Mouse (Mus musculus) layer of hippocampus, postnatal 14 days (tissue): ENCODE measurements around the gene Diaph3. TPM values are rescaled to one million over a fixed set of nuclear protein-coding genes. Genes with fewer than 3 reads are reported as not detected.
A peak's percentile ranks its signal among the peaks of the same experiment; 100 is the strongest.

Experiments used
- DNase-seq, 2 experiments: peaks; one replicate each; pipeline ENCODE4 v3.0.0; 2021 to 2022; ENCODE audit warnings: low spot score in 2 of 2, mixed read lengths in 1 of 2
- total RNA-seq, 2 experiments: library from RNA; stranded (reverse); gene quantifications; 2 replicates each; pipeline ENCODE4 v1.2.3; 2021

Diaph3 gene
- total RNA-seq, 2 experiments from 2014 or later, result 4.5 to 6.4 TPM

DNA sequence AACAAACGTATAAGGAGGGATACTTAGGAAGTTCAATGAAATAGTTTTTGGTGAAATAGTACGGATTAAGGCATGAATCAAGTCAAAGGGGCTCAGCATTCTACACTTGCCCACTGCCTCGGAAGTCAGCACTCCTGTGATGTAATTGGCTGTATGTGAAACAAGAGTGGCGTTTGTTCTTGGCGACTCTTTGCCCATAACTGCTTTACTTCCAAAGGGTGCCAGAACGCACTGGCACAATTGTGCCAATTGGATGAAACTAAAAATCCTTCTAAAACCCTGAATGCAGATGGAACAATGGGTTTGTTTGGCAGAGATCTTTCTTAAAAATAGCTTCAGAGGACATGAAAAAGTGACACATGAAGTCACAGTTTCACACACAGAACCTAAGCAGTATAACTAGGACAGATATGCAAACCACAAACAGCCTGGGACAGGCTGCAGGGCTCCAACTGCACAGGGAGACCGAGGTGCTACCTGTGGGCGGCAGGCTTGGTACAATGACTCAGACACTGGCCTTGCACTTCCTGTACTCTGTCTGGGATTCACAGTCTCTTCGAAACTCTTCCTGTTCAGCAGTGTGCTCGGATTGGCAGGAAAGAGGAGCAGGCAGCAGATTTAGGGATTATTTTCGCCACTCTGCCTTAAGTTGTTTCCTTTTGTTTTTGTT, 279.6 kb downstream of the Diaph3 start:
- DNase-seq, result no peak

DNA sequence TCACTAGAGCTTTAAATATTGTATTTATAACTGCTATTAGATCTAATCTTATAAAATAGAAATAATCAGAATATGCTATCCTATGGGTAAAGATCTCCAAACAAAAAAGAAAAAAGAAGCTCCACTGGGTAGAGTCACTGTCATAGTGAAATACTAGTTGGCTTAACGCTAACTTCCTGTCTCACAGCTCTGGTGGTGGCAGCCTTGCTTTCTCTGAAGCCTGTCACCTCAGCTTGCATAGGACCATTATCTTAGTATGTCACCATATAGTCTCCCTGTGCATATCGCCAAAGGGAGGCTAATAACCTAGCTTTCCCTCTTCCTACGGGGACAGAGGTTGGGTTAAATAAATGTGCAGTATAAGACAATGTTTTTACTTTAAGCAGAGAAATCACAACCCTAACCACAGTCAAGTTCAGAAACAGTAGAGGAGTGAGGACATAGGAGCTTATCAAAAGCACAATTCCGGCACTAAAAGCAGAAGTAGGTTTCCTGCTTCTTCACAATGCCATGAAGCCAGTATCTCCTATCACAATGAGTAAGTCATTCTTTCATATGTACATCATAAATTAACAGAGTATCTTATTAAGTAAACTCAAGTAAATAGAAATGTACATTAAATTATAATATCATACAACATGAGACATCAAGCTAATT, 293.8 kb downstream of the Diaph3 start:
- DNase-seq, result no peak

DNA sequence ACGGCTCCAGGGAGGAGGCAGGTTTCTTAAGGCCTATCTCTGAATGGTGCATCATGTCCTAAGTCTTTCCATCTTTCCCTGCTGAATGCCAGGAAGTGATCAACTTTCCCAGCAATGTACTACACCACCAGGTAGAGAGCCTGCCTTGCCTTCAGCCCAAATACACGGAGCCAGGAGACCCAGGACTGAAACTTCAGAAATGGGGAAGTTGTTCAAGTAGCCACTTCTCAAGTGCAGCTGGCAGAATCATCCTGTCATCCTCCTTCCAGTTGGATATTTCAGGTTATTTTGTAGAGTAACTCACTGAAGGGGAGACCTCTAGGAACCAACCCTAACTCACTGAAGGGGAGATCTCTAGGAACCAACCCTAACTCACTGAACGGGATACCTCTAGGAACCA, 297.0 kb downstream of the Diaph3 start:
- no peak for DNase-seq

DNA sequence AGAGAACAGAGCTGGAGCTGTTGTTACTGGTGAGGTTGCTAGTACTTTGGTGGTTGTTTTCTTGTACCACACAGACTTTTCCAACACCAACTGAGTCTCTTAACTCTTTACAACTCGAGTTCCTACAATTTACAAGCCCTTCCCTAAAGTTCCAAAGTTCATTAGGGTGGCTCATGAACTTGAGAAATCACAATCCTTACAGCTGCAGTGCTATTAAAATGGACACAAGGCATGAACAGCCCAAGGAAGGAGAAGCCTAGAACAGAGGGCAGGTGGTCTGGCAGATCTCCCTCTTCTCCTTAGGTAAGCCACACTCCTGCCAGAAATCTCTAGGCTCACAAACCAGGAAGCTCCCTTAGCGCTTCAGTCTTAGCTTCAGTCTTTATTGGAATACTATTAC, 303.4 kb downstream of the Diaph3 start:
- no peak for DNase-seq

DNA sequence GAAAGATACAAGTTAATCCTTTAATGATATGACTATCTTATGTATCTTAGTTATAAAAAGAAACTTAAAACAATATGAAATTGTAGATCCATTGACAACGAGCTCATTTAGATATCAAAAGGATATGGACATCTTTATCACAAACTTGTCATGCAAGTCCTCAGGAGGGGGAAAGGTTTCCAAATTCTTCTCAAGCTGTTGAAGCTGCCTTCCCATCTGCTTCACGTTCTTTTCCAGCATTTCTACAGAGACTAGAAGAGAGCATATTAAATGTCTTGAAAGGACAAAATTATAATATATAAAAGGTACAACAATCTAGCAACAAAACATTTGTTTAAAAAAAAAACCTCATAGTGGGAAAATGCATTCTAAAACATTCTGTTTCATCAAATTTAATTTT, 306.2 kb downstream of the Diaph3 start:
- DNase-seq, result peak in 1 of 2 experiments; percentile 43

DNA sequence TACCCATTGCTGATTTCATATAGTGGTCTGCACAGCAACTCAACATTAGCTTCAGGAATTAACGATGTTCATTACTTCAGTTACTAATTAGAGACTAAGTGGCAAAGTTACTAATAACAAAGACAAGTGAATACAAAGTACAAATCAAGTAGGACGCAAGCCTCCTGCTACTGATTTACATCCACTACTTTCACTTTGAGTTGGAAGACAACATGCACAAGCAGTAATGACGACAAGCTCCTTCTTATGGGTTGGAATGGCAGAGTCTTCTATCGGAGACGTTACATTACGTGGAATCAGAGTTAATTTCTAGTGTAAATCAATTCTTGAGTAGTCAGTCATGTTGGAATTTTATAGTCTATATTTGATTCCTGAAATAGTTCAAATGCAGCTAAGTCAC, 306.8 kb downstream of the Diaph3 start:
- DNase-seq, result no peak

DNA sequence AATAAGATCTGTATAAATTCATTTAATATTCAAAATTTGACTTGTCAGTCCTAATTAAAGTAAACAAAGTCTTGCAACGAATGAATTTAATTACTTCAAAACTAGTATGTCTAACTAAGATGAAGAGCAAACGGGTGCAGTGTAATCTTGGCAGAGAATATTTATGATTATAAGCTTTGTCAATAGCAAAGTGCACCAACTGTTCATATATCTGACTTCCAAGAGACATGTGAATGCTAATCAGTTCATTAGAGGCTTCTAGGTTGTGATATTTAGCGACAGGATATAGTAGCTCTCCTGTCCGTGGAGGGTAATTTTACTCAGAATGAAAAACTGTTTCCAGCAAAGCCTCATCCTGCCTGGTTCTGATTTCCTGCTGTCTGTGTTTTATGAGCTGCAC, 308.0 kb downstream of the Diaph3 start:
- peak in 1 of 2 experiments; percentile 18 for DNase-seq

DNA sequence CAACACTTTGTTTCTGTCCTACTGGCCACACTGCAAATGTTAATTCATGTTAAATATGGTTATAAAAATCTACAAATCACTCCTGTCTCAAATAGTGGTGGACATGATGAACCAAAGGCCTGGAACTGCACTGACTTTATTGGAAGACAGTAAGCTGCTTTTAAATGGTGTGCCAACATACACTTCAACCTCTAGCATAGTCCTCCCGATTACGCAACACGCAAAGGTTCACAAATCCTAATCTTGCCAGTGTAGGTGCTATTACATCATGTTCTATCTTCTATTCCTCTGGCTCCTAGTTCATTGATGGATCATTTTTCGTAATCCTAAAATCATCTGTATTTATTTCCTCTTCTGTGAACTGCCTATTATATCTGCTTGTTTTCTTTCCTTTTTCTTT, 324.8 kb downstream of the Diaph3 start:
- DNase-seq, result no peak

DNA sequence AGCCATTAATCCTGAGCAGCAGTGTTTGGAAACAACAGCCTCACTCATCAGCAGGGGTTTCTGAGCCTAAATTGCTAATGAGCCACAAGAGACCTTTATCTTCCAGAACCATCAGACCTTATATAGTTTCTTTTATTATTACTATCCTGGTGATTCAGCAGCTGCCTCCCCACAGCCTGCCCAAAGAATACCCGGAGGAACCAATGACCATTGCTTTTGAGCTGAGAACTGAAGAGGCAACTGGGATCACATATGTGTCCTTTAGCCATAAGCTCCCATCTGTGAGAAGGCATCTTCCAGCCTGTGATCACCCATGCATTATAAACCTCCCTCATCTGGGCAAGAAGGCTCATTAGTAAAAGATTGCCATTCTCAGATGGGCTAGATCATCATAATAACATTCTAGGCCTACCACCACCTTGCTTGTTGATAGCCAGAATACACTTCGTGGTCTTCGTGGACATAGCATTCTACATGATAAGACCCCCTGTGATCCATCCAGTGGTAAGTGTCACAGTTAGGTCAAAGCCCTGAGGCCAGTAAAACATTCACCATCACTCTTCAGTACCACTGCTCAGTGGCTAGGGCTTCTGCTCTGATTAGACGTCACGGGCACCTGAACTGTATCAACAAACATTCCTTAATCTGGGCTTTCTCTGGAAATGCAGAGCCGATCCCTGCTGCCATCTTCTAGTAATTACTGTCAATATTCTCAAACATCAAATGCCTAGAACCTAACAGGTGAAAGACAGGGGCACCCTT, 352.0 kb downstream of the Diaph3 start:
- no peak for DNase-seq

DNA sequence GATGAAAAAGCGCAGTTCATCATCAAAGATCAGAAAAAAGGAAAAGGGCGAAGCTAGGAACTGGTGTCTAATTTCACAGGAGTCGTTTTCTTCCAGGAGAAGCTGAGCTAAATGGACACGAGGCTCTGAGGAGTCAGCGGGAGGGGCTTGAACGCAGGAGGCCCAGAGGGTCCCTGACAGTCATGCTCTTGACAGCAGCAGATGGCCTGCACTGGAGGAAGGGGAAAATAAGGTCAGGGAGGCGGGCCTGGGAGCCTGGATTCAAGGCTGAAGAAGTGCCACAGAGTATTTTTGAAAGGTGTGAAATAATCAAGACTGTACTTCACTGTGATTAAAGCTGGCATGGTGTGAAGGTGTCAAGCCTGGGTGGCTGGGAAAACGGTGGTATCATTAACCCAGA, 354.2 kb downstream of the Diaph3 start:
- no peak for DNase-seq

DNA sequence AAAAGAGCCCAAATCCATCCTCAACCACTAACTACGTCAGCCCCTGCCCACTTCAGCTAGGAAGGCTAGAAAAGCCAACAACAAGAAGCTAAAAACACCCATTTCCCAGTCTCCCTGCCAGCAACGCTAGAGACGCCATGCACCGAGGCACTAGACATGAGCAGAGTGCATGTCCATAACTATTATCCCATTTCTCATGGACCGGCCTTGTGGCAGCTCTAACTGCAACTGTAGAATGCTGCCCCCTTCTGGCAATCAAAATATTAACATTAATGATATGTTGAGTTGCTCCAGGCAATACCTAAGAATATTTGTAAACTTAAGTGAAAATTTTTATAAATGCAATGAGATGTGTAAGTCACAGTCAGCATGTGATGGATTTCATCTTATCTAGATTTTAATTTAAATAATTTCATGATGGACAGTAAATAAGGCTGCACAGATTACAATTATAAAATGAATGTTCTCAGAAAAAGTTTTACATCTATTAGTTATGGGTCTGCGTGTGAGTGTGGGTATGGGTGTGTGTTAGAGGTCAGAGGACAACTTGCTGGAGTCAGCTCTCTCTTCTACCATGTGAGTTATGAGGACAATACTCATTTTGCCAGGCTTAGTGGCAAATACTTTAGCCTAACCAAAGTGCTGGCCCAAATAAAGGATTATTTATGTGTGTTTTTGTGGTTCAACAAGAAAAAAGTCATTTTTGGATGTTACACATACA, 359.3 kb downstream of the Diaph3 start:
- DNase-seq, result peak in 1 of 2 experiments; percentile 83

DNA sequence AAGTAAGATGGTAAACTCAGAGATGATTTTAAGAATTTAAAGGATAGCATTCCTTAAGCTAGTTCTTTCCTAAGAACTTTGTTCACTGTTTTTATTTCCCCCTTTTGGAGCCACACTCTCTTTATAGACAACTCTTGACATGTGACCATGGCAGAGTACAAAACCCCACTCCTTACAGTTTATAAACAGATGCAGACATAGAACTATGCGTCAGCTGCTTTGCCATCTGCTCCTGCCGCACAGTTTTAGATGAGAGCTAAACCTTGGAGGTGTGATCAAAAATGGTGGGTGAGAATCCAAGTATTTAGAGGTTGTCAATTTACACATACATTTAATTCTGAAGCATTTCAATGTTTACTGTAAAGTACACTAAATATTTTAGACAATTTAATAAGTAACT, 367.7 kb downstream of the Diaph3 start:
- DNase-seq, result peak in 1 of 2 experiments; percentile 31

DNA sequence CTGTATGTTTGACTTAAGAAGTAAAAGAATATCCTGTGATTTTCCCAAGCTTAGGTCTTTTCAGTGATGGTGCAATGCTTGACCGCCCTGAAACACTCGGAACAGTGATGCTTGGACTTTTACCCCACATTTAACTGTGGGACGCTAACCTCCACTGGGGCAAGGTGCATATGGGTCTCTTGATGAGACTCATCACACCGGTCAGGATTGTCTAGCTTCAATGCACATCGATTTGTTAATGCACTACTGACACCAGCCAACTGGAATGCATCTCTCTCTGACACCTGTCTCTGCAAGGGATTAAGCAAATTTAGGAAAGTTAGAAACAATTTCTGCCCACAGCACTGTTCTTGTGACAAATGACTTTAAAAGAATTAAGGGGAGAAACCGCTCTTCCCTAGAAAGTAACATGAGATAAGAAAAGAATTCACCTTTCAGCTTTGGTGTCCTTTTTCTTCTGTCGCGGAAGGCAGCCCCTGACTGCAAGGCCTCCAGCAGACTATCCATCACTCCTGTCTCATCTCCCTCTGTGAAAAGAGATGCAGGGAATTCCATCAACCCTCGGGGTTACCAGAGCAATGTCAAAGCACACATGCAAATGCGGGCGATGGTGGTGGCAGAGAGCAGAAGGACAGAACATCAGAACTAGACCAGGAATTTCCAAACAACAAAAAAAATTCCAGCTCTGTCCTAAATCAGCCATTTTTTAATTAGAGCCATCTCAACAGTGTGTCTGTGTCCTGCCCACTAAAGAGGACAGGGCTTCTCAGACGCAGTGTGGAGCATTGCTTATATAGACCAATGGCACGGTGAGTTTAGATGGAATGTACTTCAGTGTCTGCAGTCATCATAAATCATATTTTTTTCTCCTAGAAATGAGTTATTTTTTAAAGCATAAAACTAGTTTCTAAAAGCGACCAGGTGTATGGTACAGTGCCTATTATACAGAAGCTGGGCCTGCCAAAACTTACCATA, 368.6 kb downstream of the Diaph3 start:
- no peak for DNase-seq

DNA sequence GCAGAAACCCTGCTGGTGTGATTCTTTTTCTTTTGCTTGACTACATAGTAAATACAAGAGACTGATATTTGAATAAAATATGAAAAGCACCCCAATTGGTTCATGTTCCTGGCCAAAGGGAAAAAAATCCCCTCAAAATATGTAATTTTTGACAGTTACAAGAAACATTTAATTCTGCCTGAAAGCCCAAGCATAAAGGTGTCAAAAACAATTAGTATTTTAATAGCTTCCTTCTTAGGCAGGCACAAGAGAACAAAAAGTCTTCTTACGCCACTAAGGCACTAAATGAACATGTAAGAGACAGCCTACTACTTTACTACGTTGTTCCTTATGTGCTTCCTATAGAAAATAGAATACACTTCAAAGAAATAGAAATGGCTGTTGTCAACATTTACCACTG, 376.7 kb downstream of the Diaph3 start:
- no peak for DNase-seq

DNA sequence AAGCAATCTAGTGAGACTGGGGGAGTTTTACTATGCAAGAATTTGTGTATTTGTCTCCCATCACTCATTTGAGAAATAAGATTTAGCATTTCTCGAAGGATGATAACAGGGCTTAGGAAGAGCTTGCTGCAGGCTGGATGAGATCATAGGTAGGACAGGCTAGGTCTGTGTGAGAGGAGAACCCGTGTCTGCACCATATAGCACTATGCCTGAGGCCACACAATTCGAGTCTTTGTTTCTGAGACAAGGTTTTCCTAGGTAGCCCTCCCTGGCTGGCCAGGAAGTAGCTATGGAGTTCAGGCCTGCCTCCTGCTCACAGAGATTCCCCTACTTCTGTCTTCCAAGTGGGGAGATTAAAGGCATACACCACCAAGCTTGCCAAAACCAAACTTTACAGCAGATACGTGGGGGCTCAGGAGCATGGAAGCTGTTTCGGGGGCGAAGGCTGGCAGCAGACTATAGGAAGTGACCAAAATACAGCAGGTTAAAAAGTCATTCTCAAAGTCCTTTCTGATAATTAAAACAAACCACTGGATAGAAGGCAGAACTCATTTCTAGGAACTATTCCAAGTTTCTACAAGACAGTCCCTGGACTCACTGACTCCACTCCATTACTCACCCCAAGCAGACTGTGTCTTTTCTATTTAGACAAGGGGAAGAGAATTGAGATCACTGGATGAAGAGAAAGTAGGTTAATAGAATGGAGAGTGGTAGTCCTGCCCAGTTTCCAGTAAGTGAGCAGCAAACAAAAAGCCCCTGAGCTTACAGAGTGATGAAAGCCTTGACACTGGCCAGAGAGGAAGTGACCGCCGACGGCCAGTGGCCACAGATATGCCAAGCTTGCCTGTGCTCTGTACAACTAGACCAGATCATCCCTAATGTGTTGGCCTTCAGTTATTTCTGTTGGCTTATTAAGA, 383.2 kb downstream of the Diaph3 start:
- peak in 1 of 2 experiments; percentile 18 for DNase-seq

DNA sequence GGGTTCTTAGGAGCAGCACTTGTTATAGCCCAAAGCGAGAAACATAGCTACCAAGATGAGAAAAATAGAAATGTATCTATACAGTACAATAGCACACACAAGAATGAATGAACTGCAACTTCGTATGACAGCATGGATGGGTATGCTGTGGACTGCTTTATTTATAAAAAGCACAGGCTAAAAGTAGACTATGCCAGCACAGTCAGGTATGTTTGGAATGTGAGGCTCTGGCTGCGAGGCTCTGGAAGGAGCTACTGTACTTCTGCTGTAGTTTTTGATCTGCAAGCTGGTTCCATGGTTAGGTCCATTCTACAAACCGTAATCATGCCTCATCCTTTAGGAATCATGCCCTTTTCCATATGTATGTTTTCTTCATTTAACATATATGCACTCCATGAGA, 383.9 kb downstream of the Diaph3 start:
- no peak for DNase-seq

DNA sequence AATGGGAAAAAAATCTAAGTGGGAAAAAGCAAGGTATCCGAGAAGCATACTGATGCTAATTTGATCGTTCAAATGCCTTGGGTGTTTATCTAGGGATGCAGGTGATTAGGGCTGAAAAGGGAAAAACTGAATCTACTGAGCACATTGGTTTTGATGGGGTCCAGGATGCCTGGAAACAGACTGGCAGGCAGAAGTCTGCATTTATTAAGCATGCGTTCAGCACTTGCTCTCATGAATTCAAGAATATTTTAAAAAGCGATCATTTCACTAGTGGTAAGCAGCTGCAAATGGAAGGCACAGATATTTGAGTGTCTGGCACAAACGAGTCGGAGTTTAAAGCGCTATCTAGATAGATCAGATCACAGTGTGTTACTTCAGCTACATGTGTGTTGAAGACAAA, 390.7 kb downstream of the Diaph3 start:
- peak; percentile 38 to 72 for DNase-seq

DNA sequence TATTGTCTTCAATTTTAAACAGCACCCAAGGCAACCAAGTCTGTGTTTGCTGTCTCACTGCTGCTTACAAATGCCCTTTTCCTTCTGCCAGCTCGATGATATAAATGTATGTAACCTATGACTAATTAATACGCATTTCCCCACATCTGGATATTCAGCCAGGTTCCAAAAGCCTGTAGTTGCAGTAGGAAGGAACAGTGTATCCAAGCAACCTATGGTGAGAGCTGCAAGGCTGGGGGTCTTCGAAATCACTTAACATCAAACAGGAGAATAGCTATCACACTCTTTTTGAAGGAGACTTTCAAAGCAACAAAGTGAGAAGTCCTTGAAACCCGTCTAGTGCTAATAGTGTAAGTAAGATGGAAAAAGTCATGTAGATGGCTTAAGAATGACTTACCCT, 391.6 kb downstream of the Diaph3 start:
- no peak for DNase-seq

DNA sequence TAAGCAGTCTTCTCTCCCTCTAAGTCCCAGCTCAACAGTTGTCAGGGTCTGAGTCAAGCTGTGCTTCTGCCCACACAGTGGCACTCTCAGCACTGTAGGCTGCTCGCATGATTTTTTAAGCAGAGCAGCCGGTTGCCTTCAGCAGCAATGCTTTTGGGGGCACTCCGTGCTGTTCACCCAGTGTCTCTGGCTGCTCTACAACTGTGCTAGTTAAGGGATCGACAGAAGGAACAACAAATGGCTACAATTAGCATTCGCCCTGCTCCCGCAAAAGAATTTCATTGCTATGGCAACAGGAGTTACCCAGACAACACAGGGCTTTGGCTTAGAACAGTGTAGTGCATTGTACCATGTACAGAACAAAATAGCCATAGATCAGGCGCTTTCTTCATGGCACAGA, 392.2 kb downstream of the Diaph3 start:
- peak; percentile 82 to 96 for DNase-seq
